Mouse (Mus musculus): Measurements from ENCODE around the gene Oscar. TPM values are rescaled to one million over a fixed set of nuclear protein-coding genes. Genes with fewer than 3 reads are reported as not detected.

Gene Oscar
- polyA plus RNA-seq, 1 experiment: 1.1 TPM

DNA sequence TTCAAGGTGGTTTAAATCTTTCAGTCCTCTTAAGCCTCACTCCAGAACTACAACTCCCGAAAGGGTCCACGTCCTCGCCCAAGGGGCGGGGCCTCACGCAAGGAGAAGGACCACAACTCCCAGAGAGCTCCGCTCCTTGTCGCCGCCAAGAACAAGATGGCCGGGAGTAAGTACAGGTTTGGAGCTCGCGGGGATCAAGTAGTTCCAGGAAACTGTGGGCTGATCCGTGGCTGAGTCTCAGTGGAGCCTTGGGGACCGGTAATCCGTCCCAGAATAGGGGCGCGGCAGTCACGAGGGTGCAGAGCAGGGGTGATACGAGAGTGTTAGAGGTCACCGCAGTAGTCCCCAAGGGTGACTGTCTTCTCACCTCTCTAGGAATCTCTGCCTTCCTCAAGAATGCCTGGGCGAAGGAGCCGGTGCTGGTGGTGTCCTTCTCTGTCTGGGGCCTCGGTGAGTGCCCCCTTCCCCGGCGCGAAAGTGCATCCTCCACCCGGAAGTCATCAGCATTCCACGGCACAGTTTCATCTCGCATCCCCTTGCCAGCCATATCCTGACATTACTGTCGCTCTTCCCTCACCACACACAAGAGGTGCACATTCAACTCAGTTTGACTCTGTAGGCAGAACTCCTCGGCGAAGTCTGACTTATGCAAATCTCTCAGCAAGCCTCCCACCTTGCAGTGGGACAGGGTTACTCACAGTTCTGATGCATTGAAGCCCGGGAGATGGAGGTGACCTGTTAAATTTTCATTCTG is 1.5 kb upstream of the Oscar start, which contains the start of gene Ndufa3:
TSS of gene Ndufa3 (plus strand) at position 132 of the 754 bp plus-strand sequence.
- under 1% methylated on average over 32 of the region's 32 CpGs for WGBS
- TF ChIP-seq POLR2A (IDR thresholded peaks at IDR 0.05; ENCODE audit: borderline replicate concordance, control insufficient read depth, low read depth, low read length) (peak; percentile 54; the same call in 1 of the 2 replicates), CTCF (IDR thresholded peaks at IDR 0.05; ENCODE audit: control insufficient read depth, insufficient read depth, low read length) (no peak)
- H3K4me1 ChIP-seq (ENCODE audit: control insufficient read depth, insufficient read depth, low read length): no peaks in the 10 kb centered on the region
- peak within 1 kb of the TSS; percentile 76 for H3K4me3 ChIP-seq (replicated peaks; ENCODE audit: control insufficient read depth, low read depth, low read length)
- H3K27ac ChIP-seq (ENCODE audit: control insufficient read depth, insufficient read depth, low read depth, low read length, poor library complexity): peak within 1 kb of the TSS; percentile 13; the same call in 1 of the 2 replicates

DNA sequence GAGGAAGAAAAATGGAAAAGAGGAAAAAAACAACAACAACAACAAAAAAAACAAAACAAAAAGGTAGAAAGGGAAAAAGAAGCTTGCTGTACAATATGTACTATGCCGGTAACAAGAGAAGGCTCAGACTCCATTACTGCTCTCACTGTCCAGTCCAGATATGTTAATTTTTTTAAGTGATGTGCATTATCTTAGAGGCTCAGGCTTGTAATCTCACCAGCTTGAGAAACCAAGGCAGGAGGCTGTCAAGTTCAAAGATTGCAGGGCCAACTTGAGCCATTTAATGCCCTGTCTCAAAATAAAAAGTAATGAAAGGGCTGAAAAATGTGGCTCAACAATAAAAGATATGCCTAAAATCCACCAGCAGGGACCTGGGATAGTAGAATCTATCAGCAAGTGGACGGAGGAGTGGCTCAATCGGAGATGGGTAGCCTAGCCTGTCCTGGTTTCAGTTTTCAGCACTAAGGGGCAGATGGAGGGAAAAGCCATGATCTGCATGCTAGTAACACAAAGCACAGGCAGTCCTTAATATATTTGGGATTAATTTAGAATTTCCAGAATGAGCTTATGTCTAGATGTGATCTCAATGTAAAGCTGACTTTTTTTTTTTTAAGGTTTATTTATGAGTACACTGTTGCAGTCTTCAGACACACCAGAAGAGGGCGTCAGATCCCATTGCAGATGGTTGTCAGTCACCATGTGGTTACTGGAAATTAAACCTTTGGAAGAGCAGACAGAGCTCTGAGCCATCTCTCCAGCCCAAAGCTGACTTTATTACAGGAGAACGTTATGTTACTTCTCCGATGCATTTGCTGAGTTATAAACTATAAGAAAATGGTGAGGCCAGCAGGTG is 658 bp upstream of the Oscar start:
- TF ChIP-seq POLR2A (IDR thresholded peaks at IDR 0.05; ENCODE audit: borderline replicate concordance, control insufficient read depth, low read depth, low read length) (no peak), CTCF (IDR thresholded peaks at IDR 0.05; ENCODE audit: control insufficient read depth, insufficient read depth, low read length) (no peak)
- Histone ChIP-seq H3K4me1 (ENCODE audit: control insufficient read depth, insufficient read depth, low read length) (no peaks in the 10 kb centered on the region), H3K4me3 (replicated peaks; ENCODE audit: control insufficient read depth, low read depth, low read length) (no peak overlapping the region), H3K27ac (ENCODE audit: control insufficient read depth, insufficient read depth, low read depth, low read length, poor library complexity) (no peak overlapping the region)
- WGBS: 36% methylated on average over 6 of the region's 6 CpGs

DNA sequence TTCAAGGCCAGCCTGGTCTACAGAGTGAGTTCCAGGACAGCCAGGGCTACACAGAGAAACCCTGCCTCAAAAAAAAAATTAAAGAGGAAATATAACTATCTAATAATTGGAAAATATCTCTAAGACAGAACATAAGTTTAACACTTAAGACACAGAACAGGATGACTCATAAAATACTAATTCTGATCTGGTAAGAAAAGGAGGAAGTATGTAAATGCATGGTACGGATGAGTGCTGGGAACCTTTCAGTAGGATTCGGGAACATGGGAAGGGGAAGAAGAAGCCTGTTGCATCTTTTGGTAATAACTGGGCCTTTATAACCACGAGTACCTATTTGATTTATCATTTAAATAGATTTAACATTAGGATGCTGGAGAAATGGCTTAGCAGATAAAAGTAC is 1.9 kb downstream of the Oscar start:
- no peak overlapping the region for H3K4me3 ChIP-seq (replicated peaks; ENCODE audit: control insufficient read depth, low read depth, low read length)
- 53% methylated on average over 3 of the region's 3 CpGs for whole genome bisulfite sequencing
- H3K27ac ChIP-seq (ENCODE audit: control insufficient read depth, insufficient read depth, low read depth, low read length, poor library complexity): no peak overlapping the region
- TF ChIP-seq POLR2A (IDR thresholded peaks at IDR 0.05; ENCODE audit: borderline replicate concordance, control insufficient read depth, low read depth, low read length) (no peak), CTCF (IDR thresholded peaks at IDR 0.05; ENCODE audit: control insufficient read depth, insufficient read depth, low read length) (no peak)
- no peaks in the 10 kb centered on the region for H3K4me1 ChIP-seq (ENCODE audit: control insufficient read depth, insufficient read depth, low read length)

DNA sequence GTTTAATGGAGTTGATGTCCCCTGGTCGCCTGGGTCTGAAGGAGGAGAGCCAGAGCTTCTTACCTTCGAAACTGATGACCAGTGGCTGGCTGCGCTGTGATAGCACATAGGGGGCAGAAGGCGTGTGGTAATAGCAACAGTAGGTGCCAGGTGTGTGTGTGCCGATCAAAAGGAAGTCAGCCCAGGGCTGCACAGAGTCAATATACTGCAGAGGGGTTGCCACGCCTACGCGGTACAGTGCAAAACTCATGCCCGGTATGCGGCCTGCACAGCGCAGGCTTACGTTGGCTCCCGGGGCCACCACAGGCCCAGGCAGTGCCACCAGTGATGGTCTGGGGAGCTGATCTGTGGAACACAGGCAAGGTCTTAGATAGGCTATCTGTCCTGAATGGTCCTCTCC is 5.0 kb downstream of the Oscar start:
- Histone ChIP-seq H3K4me3 (replicated peaks; ENCODE audit: control insufficient read depth, low read depth, low read length) (no peak overlapping the region), H3K27ac (ENCODE audit: control insufficient read depth, insufficient read depth, low read depth, low read length, poor library complexity) (no peak overlapping the region), H3K4me1 (ENCODE audit: control insufficient read depth, insufficient read depth, low read length) (no peaks in the 10 kb centered on the region)
- 77% methylated on average over 13 of the region's 13 CpGs for WGBS
- TF ChIP-seq CTCF (IDR thresholded peaks at IDR 0.05; ENCODE audit: control insufficient read depth, insufficient read depth, low read length): no peak
- no peak for TF ChIP-seq POLR2A (IDR thresholded peaks at IDR 0.05; ENCODE audit: borderline replicate concordance, control insufficient read depth, low read depth, low read length)

DNA sequence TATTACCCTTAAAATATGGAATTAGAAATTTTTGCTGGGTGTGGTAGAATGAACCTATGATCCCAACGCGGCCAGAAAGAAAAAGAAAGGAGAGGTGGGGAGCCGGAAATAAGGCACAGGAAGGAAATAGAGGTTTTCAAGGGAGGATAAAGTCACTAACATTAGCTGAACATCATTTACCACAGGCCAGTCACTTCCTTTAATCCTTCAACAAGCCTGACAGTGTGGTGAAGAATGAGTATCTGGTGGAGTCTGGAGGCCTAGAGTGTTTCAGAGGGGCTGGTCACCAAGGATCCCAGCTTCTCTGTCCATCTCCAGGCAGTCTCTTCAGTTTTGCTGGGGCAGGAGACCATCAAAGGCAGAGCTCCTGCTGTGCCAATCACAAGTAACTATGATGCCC is 5.5 kb downstream of the Oscar start:
- WGBS: 12% methylated on average over 3 of the region's 3 CpGs
- no peaks in the 10 kb centered on the region for H3K4me1 ChIP-seq (ENCODE audit: control insufficient read depth, insufficient read depth, low read length)
- TF ChIP-seq POLR2A (IDR thresholded peaks at IDR 0.05; ENCODE audit: borderline replicate concordance, control insufficient read depth, low read depth, low read length) (no peak), CTCF (IDR thresholded peaks at IDR 0.05; ENCODE audit: control insufficient read depth, insufficient read depth, low read length) (no peak)
- H3K4me3 ChIP-seq (replicated peaks; ENCODE audit: control insufficient read depth, low read depth, low read length): no peak overlapping the region
- no peak overlapping the region for H3K27ac ChIP-seq (ENCODE audit: control insufficient read depth, insufficient read depth, low read depth, low read length, poor library complexity)

DNA sequence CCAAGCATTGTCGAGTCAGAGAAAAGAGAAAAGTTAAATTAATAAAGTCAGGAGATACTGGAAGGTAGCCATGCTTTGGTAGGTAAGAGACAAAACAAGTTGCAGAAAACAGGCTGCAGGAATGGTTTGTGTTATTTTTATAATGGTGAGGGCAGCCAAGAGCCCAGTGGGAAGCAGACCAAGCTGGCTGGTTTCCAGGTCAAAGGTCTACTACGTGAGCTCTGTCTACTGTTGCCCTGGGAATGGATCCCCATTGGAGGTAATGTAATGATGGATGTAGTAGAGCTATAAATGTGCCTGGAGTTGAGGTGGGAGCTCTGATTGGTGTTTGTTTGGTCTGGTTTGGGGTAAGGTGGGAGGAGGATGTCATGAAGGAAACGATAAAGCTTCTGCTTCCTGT is 6.9 kb downstream of the Oscar start:
- Histone ChIP-seq H3K4me1 (ENCODE audit: control insufficient read depth, insufficient read depth, low read length) (no peaks in the 10 kb centered on the region), H3K27ac (ENCODE audit: control insufficient read depth, insufficient read depth, low read depth, low read length, poor library complexity) (no peak overlapping the region), H3K4me3 (replicated peaks; ENCODE audit: control insufficient read depth, low read depth, low read length) (no peak overlapping the region)
- WGBS: 36% methylated on average over 3 of the region's 3 CpGs
- no peak for TF ChIP-seq CTCF (IDR thresholded peaks at IDR 0.05; ENCODE audit: control insufficient read depth, insufficient read depth, low read length)
- TF ChIP-seq POLR2A (IDR thresholded peaks at IDR 0.05; ENCODE audit: borderline replicate concordance, control insufficient read depth, low read depth, low read length): no peak

DNA sequence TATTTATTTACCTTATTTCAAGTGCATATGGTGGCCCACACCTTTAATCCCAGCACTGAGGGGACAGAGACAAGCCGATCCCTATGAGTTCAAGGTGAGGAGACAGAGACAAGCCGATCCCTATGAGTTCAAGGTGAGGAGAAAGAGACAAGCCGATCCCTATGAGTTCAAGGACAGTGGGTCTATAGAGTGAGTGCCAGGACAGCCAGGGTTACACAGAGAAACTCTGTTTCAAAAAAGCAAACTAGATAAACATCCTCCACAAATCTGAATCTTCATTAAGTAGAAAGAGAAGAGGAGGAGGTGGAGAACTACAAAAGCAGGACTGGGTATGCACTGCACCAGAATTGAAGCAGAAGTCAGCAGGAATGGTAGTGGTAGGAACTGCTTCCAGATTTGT is 7.3 kb downstream of the Oscar start:
- Histone ChIP-seq H3K4me1 (ENCODE audit: control insufficient read depth, insufficient read depth, low read length) (no peaks in the 10 kb centered on the region), H3K4me3 (replicated peaks; ENCODE audit: control insufficient read depth, low read depth, low read length) (no peak overlapping the region), H3K27ac (ENCODE audit: control insufficient read depth, insufficient read depth, low read depth, low read length, poor library complexity) (no peak overlapping the region)
- 90% methylated on average over 3 of the region's 3 CpGs for WGBS
- TF ChIP-seq POLR2A (IDR thresholded peaks at IDR 0.05; ENCODE audit: borderline replicate concordance, control insufficient read depth, low read depth, low read length) (no peak), CTCF (IDR thresholded peaks at IDR 0.05; ENCODE audit: control insufficient read depth, insufficient read depth, low read length) (no peak)

DNA sequence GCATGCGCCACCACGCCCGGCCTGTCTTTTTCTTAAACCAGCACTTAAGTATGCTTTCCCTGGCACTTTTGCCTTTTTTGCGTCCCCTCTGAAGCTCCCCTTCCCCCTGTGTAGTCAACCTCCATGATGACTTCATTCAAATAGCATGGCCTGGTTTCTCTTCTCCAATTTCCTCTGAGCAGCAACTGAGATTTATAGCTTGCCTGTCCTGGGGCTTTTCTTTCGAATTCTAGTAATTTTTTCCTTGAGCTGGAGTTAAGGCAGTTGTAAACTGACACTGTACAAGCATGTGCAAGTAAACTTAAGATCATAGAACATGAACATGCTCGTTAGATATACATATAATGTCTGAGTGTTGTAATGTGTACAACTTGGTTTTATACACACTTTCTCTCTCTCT is 8.6 kb downstream of the Oscar start:
- no peak for TF ChIP-seq CTCF (IDR thresholded peaks at IDR 0.05; ENCODE audit: control insufficient read depth, insufficient read depth, low read length)
- TF ChIP-seq POLR2A (IDR thresholded peaks at IDR 0.05; ENCODE audit: borderline replicate concordance, control insufficient read depth, low read depth, low read length): no peak
- 72% methylated on average over 6 of the region's 6 CpGs for WGBS
- Histone ChIP-seq H3K4me3 (replicated peaks; ENCODE audit: control insufficient read depth, low read depth, low read length) (no peak overlapping the region), H3K4me1 (ENCODE audit: control insufficient read depth, insufficient read depth, low read length) (no peaks in the 10 kb centered on the region), H3K27ac (ENCODE audit: control insufficient read depth, insufficient read depth, low read depth, low read length, poor library complexity) (no peak overlapping the region)

Measured in bone marrow, adult 2 months (tissue).